Mouse (Mus musculus) limb, embryonic 13.5 days (tissue): ENCODE data around the gene Cacna1i. TPM values are rescaled to one million over a fixed set of nuclear protein-coding genes. Genes with fewer than 3 reads are reported as not detected.

Source experiments
- ATAC-seq: fragments of 200-750 bp; cut with Nextera tagmentation; 2 replicates; pipeline ENCODE4 v1.8.0; 2017; ENCODE audit warnings: low read depth, moderate number of reproducible peaks, moderate TSS enrichment; ENCODE audit not compliant: low FRiP score
- H3K27ac ChIP-seq: fragments of 300-500 bp; sonication (generic); 2 replicates; pipeline ENCODE4 v1.5.1; 2015; ENCODE audit warnings: inconsistent platforms, mild to moderate bottlenecking, moderate library complexity
- H3K27me3 ChIP-seq: fragments of 300-500 bp; sonication (generic); 2 replicates; pipeline ENCODE4 v1.6.1; 2015; ENCODE audit warnings: mild to moderate bottlenecking, inconsistent platforms
- H3K36me3 ChIP-seq: fragments of 300-500 bp; sonication (generic); 2 replicates; pipeline ENCODE4 v1.6.1; 2015; ENCODE audit warnings: inconsistent platforms, mild to moderate bottlenecking, moderate library complexity
- H3K4me1 ChIP-seq: fragments of 300-500 bp; sonication (generic); 2 replicates; pipeline ENCODE4 v1.6.1; 2015; ENCODE audit warnings: inconsistent platforms
- H3K4me2 ChIP-seq: fragments of 300-500 bp; sonication (generic); replicated peaks from 2 replicates; pipeline ENCODE4 v1.6.1; 2015; ENCODE audit warnings: inconsistent platforms, mild to moderate bottlenecking, moderate library complexity
- H3K4me3 ChIP-seq: fragments of 300-500 bp; sonication (generic); 2 replicates; pipeline ENCODE4 v1.5.1; 2015; ENCODE audit warnings: moderate library complexity, mild to moderate bottlenecking, inconsistent platforms
- H3K9ac ChIP-seq: fragments of 300-500 bp; sonication (generic); 2 replicates; pipeline ENCODE4 v1.6.1; 2015; ENCODE audit warnings: mild to moderate bottlenecking, inconsistent platforms
- H3K9me3 ChIP-seq: fragments of 300-500 bp; sonication (generic); 2 replicates; pipeline ENCODE4 v1.6.1; 2016; ENCODE audit warnings: inconsistent platforms
- WGBS: fragments of 180-500 bp; shearing (Covaris S2); methylation state at CpG from one replicate; pipeline ENCODE4 v1.1.7; 2015; 5-methylcytosine and 5-hydroxymethylcytosine counted together
- polyA plus RNA-seq: library from polyadenylated mRNA; unstranded; fragments of >200 nt; fragmentation: Nextera tagmentation; extraction: Ambion mirVana; gene quantifications from 2 replicates; pipeline ENCODE4 v1.2.1, GENCODE M21; 2015

The Cacna1i gene
- polyA plus RNA-seq, 1 experiment from 2014 or later = 0.03 TPM

- no peak overlapping the region for H3K4me2 ChIP-seq
- ATAC-seq = no peak
- no peak overlapping the region for H3K27ac ChIP-seq
- H3K4me3 ChIP-seq = no peak overlapping the region
- no peaks in the 10 kb centered on the region for H3K27me3 ChIP-seq
- no peak overlapping the region for H3K9ac ChIP-seq
- 63% methylated on average over 2 of the region's 2 CpGs for WGBS
- H3K36me3 ChIP-seq = no peaks in the 10 kb centered on the region
- no peaks in the 10 kb centered on the region for H3K9me3 ChIP-seq
- H3K4me1 ChIP-seq = peaks cover 9% of the 10 kb centered on the region; the same call in 1 of the 2 replicates
Observed at GRCm38 (mm10) chr15:80418146-80418545, 131.1 kb downstream of the Cacna1i start.

GRCm38 (mm10) chr15:80430324-80430723, 143.3 kb downstream of the Cacna1i start:
- no peaks in the 10 kb centered on the region for H3K9me3 ChIP-seq
- 76% methylated on average over 11 of the region's 11 CpGs for WGBS
- ATAC-seq = no peak
- H3K4me1 ChIP-seq = no peaks in the 10 kb centered on the region
- H3K27me3 ChIP-seq = no peaks in the 10 kb centered on the region
- H3K4me3 ChIP-seq = no peak overlapping the region
- H3K36me3 ChIP-seq = no peaks in the 10 kb centered on the region
- H3K9ac ChIP-seq = no peak overlapping the region
- H3K27ac ChIP-seq = no peak overlapping the region
- H3K4me2 ChIP-seq = no peak overlapping the region

GRCm38 (mm10) chr15:80436961-80437360, 149.9 kb downstream of the Cacna1i start:
- Histone ChIP-seq H3K9me3 (no peaks in the 10 kb centered on the region), H3K4me1 (peaks cover 13% of the 10 kb centered on the region), H3K9ac (no peak overlapping the region), H3K36me3 (no peaks in the 10 kb centered on the region), H3K27me3 (no peaks in the 10 kb centered on the region), H3K27ac (no peak overlapping the region), H3K4me2 (no peak overlapping the region), H3K4me3 (no peak overlapping the region)
- whole genome bisulfite sequencing = 82% methylated on average over 5 of the region's 5 CpGs
- ATAC-seq = no peak

- Histone ChIP-seq H3K4me2 (no peak overlapping the region), H3K27me3 (no peaks in the 10 kb centered on the region), H3K27ac (peak overlapping the region; percentile 65; the same call in 1 of the 2 replicates), H3K4me1 (peaks cover 13% of the 10 kb centered on the region), H3K9me3 (no peaks in the 10 kb centered on the region), H3K9ac (no peak overlapping the region), H3K36me3 (no peaks in the 10 kb centered on the region), H3K4me3 (no peak overlapping the region)
- 76% methylated on average over 9 of the region's 9 CpGs for WGBS
- no peak for ATAC-seq
Observed at GRCm38 (mm10) chr15:80437996-80438395, 151.0 kb downstream of the Cacna1i start.

GRCm38 (mm10) chr15:80438423-80438822, 151.4 kb downstream of the Cacna1i start:
- peak overlapping the region; percentile 65; the same call in 1 of the 2 replicates for H3K27ac ChIP-seq
- no peaks in the 10 kb centered on the region for H3K36me3 ChIP-seq
- no peaks in the 10 kb centered on the region for H3K9me3 ChIP-seq
- WGBS = 41% methylated on average over 9 of the region's 9 CpGs
- H3K9ac ChIP-seq = no peak overlapping the region
- H3K27me3 ChIP-seq = no peaks in the 10 kb centered on the region
- no peak overlapping the region for H3K4me2 ChIP-seq
- peaks cover 13% of the 10 kb centered on the region for H3K4me1 ChIP-seq
- no peak overlapping the region for H3K4me3 ChIP-seq
- ATAC-seq = no peak

GRCm38 (mm10) chr15:80440195-80440594, 153.2 kb downstream of the Cacna1i start:
- 83% methylated on average over 6 of the region's 6 CpGs for WGBS
- H3K9ac ChIP-seq = no peak overlapping the region
- H3K36me3 ChIP-seq = no peaks in the 10 kb centered on the region
- H3K27me3 ChIP-seq = no peaks in the 10 kb centered on the region
- no peak overlapping the region for H3K4me2 ChIP-seq
- no peak overlapping the region for H3K27ac ChIP-seq
- no peaks in the 10 kb centered on the region for H3K9me3 ChIP-seq
- ATAC-seq = no peak
- H3K4me3 ChIP-seq = no peak overlapping the region
- H3K4me1 ChIP-seq = peaks cover 13% of the 10 kb centered on the region

GRCm38 (mm10) chr15:80445956-80446687, 159.1 kb downstream of the Cacna1i start:
- H3K36me3 ChIP-seq = no peaks in the 10 kb centered on the region
- no peaks in the 10 kb centered on the region for H3K4me1 ChIP-seq
- H3K4me3 ChIP-seq = no peak overlapping the region
- no peaks in the 10 kb centered on the region for H3K27me3 ChIP-seq
- no peak overlapping the region for H3K27ac ChIP-seq
- H3K9ac ChIP-seq = no peak overlapping the region
- no peak overlapping the region for H3K4me2 ChIP-seq
- no peaks in the 10 kb centered on the region for H3K9me3 ChIP-seq
- no peak for ATAC-seq
- 86% methylated on average over 15 of the region's 15 CpGs for WGBS

Other genes starting within 250 kb of the Cacna1i start
- gene Syngr1, start 195.9 kb upstream of the Cacna1i start, polyA plus RNA-seq = 5.5 and 5.6 TPM in 2 replicates
- gene Rpl3, start 195.4 kb upstream of the Cacna1i start, polyA plus RNA-seq = 1,057 and 1,068 TPM in 2 replicates
- 45.6 and 45.8 TPM in 2 replicates for gene Tab1, start 154.1 kb upstream of the Cacna1i start, polyA plus RNA-seq
- 6.0 and 6.1 TPM in 2 replicates for gene Mgat3, start 113.5 kb upstream of the Cacna1i start, polyA plus RNA-seq
- gene Mief1, start 53.2 kb upstream of the Cacna1i start, polyA plus RNA-seq = 32.7 and 35.0 TPM in 2 replicates
- gene AC140267.1, start 51.4 kb upstream of the Cacna1i start, polyA plus RNA-seq = not detected in 2 replicates
- 124 and 134 TPM in 2 replicates for gene Atf4, start 32.1 kb upstream of the Cacna1i start, polyA plus RNA-seq
- 58.9 and 59.3 TPM in 2 replicates for gene Rps19bp1, start 22.9 kb upstream of the Cacna1i start, polyA plus RNA-seq